Mouse (Mus musculus): ENCODE measurements at regions not wholly inside any gene's neighbourhood (a gene's known extent, or its start where the extent isn't known, plus 50 kb on each side); places are given as distances from the start of the nearest gene placed in this dataset.

DNA sequence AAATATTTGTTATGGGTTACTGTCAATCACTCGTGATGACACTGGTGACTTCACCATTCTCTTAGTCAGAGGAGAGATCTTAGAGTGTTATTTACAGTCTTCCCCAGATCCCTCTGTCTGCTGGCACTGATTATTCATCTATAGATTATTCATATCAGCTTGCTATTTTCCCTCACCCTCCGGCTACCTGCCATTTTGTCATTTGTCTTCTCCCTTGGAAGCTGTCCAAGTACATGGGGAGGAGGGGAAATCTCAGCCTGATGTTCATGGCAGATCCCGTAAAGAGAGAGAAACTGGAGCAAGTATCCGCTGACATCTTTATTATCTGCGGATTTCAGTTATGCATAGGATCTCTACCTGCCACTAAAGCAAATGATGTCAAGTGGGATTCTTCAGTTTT is 222.9 kb upstream of the Robo1 start:
- Histone ChIP-seq H3K4me1 (replicated peaks) (no peaks in the 10 kb centered on the region), H3K4me3 (no peak overlapping the region), H3K4me2 (no peak overlapping the region), H3K36me3 (no peaks in the 10 kb centered on the region), H3K9ac (no peak overlapping the region), H3K27me3 (replicated peaks) (no peaks in the 10 kb centered on the region), H3K27ac (ENCODE audit: poor library complexity, severe bottlenecking) (no peak overlapping the region), H3K9me3 (replicated peaks) (no peaks in the 10 kb centered on the region)
- 72% methylated on average over 5 of the region's 5 CpGs for WGBS
- no peak for ATAC-seq (ENCODE audit: insufficient number of reproducible peaks, low FRiP score)

DNA sequence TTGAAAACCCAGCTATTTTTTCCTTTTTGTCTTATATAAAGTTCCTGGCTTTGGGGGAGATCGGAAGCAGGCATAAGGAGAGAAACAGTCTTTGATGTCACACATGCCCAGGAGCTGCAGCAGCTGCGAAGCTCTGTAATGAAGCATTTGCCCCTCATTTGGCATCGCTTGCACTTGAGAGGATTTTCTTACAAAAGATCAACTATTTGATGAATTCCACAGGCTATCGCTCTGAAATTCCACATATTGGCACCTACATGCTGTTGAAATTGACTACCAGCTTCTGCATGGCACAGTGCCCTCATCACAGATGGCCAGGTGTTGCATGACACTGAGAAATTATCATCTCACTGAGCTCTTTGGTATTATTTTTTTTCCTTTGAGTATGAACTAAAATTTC is 220.1 kb upstream of the Robo1 start:
- no peak overlapping the region for H3K4me3 ChIP-seq
- no peaks in the 10 kb centered on the region for H3K27me3 ChIP-seq (replicated peaks)
- WGBS, result 67% methylated on average over 4 of the region's 4 CpGs
- no peaks in the 10 kb centered on the region for H3K4me1 ChIP-seq (replicated peaks)
- H3K27ac ChIP-seq (ENCODE audit: poor library complexity, severe bottlenecking), result no peak overlapping the region
- no peaks in the 10 kb centered on the region for H3K36me3 ChIP-seq
- no peak overlapping the region for H3K4me2 ChIP-seq
- no peak for ATAC-seq (ENCODE audit: insufficient number of reproducible peaks, low FRiP score)
- peaks cover 6% of the 10 kb centered on the region; the same call in 1 of the 2 replicates for H3K9me3 ChIP-seq (replicated peaks)
- H3K9ac ChIP-seq, result no peak overlapping the region

DNA sequence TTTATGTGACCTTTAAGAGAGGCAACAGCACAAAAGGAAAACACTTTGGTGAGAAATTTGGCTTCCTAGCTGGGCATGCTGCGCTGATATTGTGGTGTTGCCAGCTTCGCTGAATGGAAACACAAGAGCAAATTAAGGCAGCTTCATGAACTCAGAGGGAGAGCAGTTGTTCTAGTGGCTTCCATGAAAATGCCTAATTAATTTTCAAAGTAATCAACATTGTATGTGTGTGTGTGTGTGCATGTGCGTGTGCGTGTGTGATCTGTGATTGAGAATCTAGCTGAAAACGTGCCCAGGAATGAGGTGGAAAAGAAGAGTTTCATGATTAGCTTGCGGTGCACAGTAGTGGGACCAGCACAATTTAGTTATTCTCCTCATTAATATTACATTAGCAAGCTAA is 219.2 kb upstream of the Robo1 start:
- 85% methylated on average over 6 of the region's 6 CpGs for WGBS
- ATAC-seq (ENCODE audit: insufficient number of reproducible peaks, low FRiP score), result no peak

More for the DNA sequence above, 219.2 kb upstream of the Robo1 start:
- Histone ChIP-seq H3K4me1 (replicated peaks) (no peaks in the 10 kb centered on the region), H3K4me2 (no peak overlapping the region), H3K4me3 (no peak overlapping the region), H3K36me3 (no peaks in the 10 kb centered on the region), H3K27ac (ENCODE audit: poor library complexity, severe bottlenecking) (no peak overlapping the region), H3K27me3 (replicated peaks) (no peaks in the 10 kb centered on the region), H3K9me3 (replicated peaks) (peaks cover 6% of the 10 kb centered on the region; the same call in 1 of the 2 replicates), H3K9ac (no peak overlapping the region)
